Mouse (Mus musculus) hindbrain, embryonic 12.5 days (tissue): ENCODE results near the gene Pdcd4. TPM values are rescaled to one million over a fixed set of nuclear protein-coding genes. Genes with fewer than 3 reads are reported as not detected.
"Not testable (repeated sequence)": the region's sequence is repeated elsewhere in the genome, so short reads cannot be mapped to it uniquely, and the experiment has no call there.

Source experiments
- ATAC-seq: fragments of 200-750 bp; cut with Nextera tagmentation; 2 replicates; pipeline ENCODE4 v1.8.0; 2017; ENCODE audit warnings: moderate TSS enrichment; ENCODE audit not compliant: low FRiP score
- H3K27ac ChIP-seq: fragments of 300-500 bp; sonication (generic); 2 replicates; pipeline ENCODE4 v1.5.1; 2016; ENCODE audit warnings: mild to moderate bottlenecking
- H3K27me3 ChIP-seq: fragments of 300-500 bp; sonication (generic); 2 replicates; pipeline ENCODE4 v1.6.1; 2016; ENCODE audit warnings: mild to moderate bottlenecking
- H3K36me3 ChIP-seq: fragments of 300-500 bp; sonication (generic); 2 replicates; pipeline ENCODE4 v1.6.1; 2016; ENCODE audit warnings: mild to moderate bottlenecking
- H3K4me1 ChIP-seq: fragments of 300-500 bp; sonication (generic); 2 replicates; pipeline ENCODE4 v1.6.1; 2016
- H3K4me2 ChIP-seq: fragments of 300-500 bp; sonication (generic); replicated peaks from 2 replicates; pipeline ENCODE4 v1.6.1; 2016; ENCODE audit warnings: mild to moderate bottlenecking
- H3K4me3 ChIP-seq: fragments of 300-500 bp; sonication (generic); 2 replicates; pipeline ENCODE4 v1.5.1; 2016; ENCODE audit warnings: mild to moderate bottlenecking
- H3K9ac ChIP-seq: fragments of 300-500 bp; sonication (generic); 2 replicates; pipeline ENCODE4 v1.6.1; 2016; ENCODE audit warnings: mild to moderate bottlenecking, moderate library complexity
- H3K9me3 ChIP-seq: fragments of 300-500 bp; sonication (generic); replicated peaks from 2 replicates; pipeline ENCODE4 v1.6.1; 2016; ENCODE audit warnings: mild to moderate bottlenecking
- WGBS: fragments of 180-500 bp; shearing (Covaris S2); methylation state at CpG from one replicate; pipeline ENCODE4 v1.1.7; 2016; 5-methylcytosine and 5-hydroxymethylcytosine counted together
- polyA plus RNA-seq: library from polyadenylated mRNA; unstranded; fragments of >200 nt; fragmentation: Nextera tagmentation; extraction: Ambion mirVana; gene quantifications from 2 replicates; pipeline ENCODE4 v1.2.1, GENCODE M21; 2016

The Pdcd4 gene
- polyA plus RNA-seq, 1 experiment from 2014 or later = 103 TPM

GRCm38 (mm10) chr19:53906033-53906702 lies 14.1 kb downstream of the Pdcd4 start:
- H3K9me3 ChIP-seq = no peaks in the 10 kb centered on the region

DNA sequence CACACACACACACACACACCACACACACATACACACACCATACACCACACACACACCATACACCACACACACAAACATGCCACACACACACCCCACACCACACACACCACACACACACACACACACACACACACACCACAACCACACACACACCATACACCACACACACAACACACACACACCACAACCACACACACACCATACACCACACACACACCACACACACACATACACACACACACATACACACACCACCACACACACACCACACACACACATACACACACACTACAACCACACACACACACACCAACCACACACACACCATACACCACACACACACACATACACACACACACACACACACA lies 14.7 kb downstream of the Pdcd4 start:
- H3K4me2 ChIP-seq, H3K27me3 ChIP-seq, H3K27ac ChIP-seq, H3K9ac ChIP-seq, ATAC-seq, H3K4me3 ChIP-seq, H3K9me3 ChIP-seq: not testable (repeated sequence)
- Histone ChIP-seq H3K4me1 (peaks cover 20% of the 10 kb centered on the region), H3K36me3 (peaks cover 18% of the 10 kb centered on the region)

More at GRCm38 (mm10) chr19:53906033-53906702, 14.1 kb downstream of the Pdcd4 start:
- no peak overlapping the region for H3K4me3 ChIP-seq
- 72% methylated on average over 6 of the region's 6 CpGs for WGBS
- peaks cover 20% of the 10 kb centered on the region for H3K4me1 ChIP-seq
- peaks cover 17% of the 10 kb centered on the region for H3K36me3 ChIP-seq
- no peak for ATAC-seq
- no peak overlapping the region for H3K27ac ChIP-seq
- no peak overlapping the region for H3K4me2 ChIP-seq
- no peaks in the 10 kb centered on the region for H3K27me3 ChIP-seq
- no peak overlapping the region for H3K9ac ChIP-seq

DNA sequence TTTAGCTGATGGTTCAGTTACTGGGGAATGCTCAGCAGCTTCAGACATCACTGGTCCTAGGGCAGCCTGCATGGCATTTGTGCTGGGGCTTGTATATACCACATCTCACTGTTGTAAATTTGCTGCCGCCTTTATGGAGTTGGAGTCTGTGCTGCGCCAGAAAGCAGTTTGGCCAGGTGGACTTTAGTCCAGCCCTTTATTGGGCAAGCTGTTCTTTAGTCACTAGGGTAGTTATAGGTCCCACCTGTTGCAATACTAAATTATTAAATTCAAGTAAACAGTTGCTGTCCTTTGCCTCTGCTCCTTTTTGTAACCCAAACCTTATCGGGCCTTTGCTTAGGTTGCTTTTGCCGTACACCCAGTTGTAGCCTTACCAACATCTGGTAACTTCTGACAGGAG lies 22.9 kb downstream of the Pdcd4 start:
- Histone ChIP-seq H3K4me3 (no peak overlapping the region), H3K4me2 (no peak overlapping the region), H3K9ac (no peak overlapping the region), H3K9me3 (no peaks in the 10 kb centered on the region), H3K27ac (no peak overlapping the region), H3K36me3 (peaks cover 78% of the 10 kb centered on the region), H3K4me1 (no peaks in the 10 kb centered on the region), H3K27me3 (no peaks in the 10 kb centered on the region)
- no peak for ATAC-seq
- WGBS = 96% methylated on average over 4 of the region's 4 CpGs

DNA sequence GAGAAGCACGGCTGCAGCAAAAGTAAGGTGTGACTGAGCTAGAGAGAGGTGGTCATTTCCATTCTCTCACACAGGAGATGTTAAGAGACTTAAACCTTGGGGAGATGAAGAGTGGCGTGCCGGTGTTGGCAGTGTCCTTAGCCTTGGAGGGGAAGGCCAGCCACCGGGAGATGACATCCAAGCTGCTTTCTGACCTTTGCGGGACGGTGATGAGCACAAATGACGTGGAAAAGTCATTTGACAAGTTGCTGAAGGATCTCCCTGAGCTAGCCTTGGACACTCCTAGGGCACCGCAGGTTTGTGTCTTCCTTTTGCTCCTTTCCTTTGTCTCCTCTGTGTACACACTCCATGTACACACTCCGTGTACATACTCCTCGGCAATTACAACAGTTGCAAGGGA lies 27.5 kb downstream of the Pdcd4 start:
- Histone ChIP-seq H3K9me3 (no peaks in the 10 kb centered on the region), H3K36me3 (peaks cover 76% of the 10 kb centered on the region), H3K9ac (no peak overlapping the region), H3K4me2 (no peak overlapping the region), H3K4me3 (no peak overlapping the region), H3K27ac (no peak overlapping the region), H3K4me1 (no peaks in the 10 kb centered on the region), H3K27me3 (no peaks in the 10 kb centered on the region)
- no peak for ATAC-seq
- WGBS = 92% methylated on average over 10 of the region's 10 CpGs

GRCm38 (mm10) chr19:53921996-53922395 lies 30.0 kb downstream of the Pdcd4 start:
- peaks cover 61% of the 10 kb centered on the region for H3K36me3 ChIP-seq
- not testable (repeated sequence) for H3K27ac ChIP-seq, H3K4me1 ChIP-seq, ATAC-seq, H3K4me3 ChIP-seq, H3K9ac ChIP-seq, H3K4me2 ChIP-seq, H3K9me3 ChIP-seq, H3K27me3 ChIP-seq
- WGBS = 94% methylated on average over 3 of the region's 3 CpGs

- Histone ChIP-seq H3K27me3 (no peaks in the 10 kb centered on the region), H3K4me1 (no peaks in the 10 kb centered on the region), H3K36me3 (peaks cover 47% of the 10 kb centered on the region), H3K9me3 (0 out of 2 replicates have a peak, but pooled peaks cover 3% of the 10 kb centered on the region), H3K27ac (no peak overlapping the region), H3K4me3 (no peak overlapping the region), H3K4me2 (no peak overlapping the region), H3K9ac (no peak overlapping the region)
- no peak for ATAC-seq
- WGBS = 92% methylated on average over 2 of the region's 2 CpGs
Observed at GRCm38 (mm10) chr19:53925338-53925751, 33.3 kb downstream of the Pdcd4 start.

DNA sequence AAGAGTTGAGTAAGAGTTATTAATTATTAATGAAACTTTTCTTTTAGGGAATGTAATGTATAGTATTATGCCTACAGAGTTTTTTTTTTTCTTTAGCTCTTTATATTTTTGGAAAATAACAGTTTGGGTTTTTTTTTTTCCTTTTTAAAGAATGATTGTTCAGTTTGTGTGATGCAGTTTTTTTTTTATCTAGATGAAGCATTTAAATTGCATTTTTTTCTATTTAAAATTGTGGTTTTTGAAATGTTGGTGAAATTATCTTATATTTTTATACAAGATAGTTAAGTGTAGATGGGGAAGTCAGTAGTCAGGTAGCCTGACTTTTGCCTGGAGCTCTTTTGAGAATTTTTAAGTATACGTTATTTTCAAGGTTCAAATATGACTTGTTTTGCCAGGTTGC lies 34.7 kb downstream of the Pdcd4 start:
- Histone ChIP-seq H3K4me1 (no peaks in the 10 kb centered on the region), H3K27ac (no peak overlapping the region), H3K27me3 (no peaks in the 10 kb centered on the region), H3K36me3 (peaks cover 47% of the 10 kb centered on the region), H3K4me2 (no peak overlapping the region), H3K4me3 (no peak overlapping the region), H3K9ac (no peak overlapping the region), H3K9me3 (0 out of 2 replicates have a peak, but pooled peaks cover 3% of the 10 kb centered on the region)
- no peak for ATAC-seq
- 98% methylated on average over 1 of the region's 1 CpGs for WGBS

GRCm38 (mm10) chr19:53929218-53929617 lies 37.2 kb downstream of the Pdcd4 start:
- Histone ChIP-seq H3K4me1 (no peaks in the 10 kb centered on the region), H3K4me2 (no peak overlapping the region), H3K27me3 (no peaks in the 10 kb centered on the region), H3K9me3 (0 out of 2 replicates have a peak, but pooled peaks cover 3% of the 10 kb centered on the region), H3K4me3 (no peak overlapping the region), H3K9ac (no peak overlapping the region), H3K27ac (no peak overlapping the region), H3K36me3 (peaks cover 46% of the 10 kb centered on the region)
- ATAC-seq = no peak
- WGBS = 89% methylated on average over 3 of the region's 3 CpGs

GRCm38 (mm10) chr19:53933050-53933449 lies 41.0 kb downstream of the Pdcd4 start:
- Histone ChIP-seq H3K4me3 (no peak overlapping the region), H3K27ac (no peak overlapping the region), H3K36me3 (peaks cover 35% of the 10 kb centered on the region), H3K9ac (no peak overlapping the region), H3K4me1 (no peaks in the 10 kb centered on the region), H3K4me2 (no peak overlapping the region), H3K27me3 (no peaks in the 10 kb centered on the region), H3K9me3 (no peaks in the 10 kb centered on the region)
- no peak for ATAC-seq

DNA sequence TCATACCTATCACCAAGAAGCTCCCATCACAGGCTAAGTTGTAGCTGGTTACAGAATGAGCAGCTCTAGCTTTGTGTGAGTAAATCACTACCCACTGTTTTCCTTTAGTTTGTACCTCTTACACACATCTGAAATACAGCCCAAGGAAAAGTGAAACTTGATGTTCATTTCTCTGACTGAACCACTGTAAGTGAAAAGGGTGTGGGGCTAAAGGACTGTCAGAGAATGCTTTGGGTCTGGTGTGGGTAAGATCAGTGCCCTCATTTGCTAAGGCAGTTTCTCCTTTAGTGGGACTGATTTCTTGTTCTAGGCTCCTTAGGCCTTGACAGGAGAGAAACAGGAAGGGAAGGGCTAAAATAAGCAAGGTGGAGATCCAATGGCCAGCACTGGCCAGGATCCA lies 42.0 kb downstream of the Pdcd4 start:
- H3K36me3 ChIP-seq = peaks cover 35% of the 10 kb centered on the region

DNA sequence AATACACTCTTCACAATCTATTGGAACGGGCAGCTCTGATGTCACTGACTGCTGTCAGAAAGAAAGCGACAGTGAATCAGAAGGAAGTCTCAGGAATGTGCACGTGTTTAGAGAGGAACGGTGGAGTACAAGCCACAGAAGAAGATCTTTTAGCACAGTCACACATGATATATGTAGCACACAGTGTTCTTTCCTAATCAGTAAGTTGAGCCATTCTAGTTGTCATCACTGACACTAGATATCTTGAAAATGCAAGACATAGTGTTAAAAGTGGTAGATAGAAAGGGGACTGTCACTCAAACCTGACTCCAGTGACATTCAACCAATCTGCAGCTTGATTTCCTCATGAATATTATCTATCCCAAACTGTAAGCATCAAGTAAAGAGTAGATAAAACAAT lies 47.4 kb downstream of the Pdcd4 start:
- 94% methylated on average over 4 of the region's 4 CpGs for WGBS
- H3K9me3 ChIP-seq = no peaks in the 10 kb centered on the region
- peaks cover 12% of the 10 kb centered on the region for H3K36me3 ChIP-seq
- ATAC-seq = no peak
- no peak overlapping the region for H3K9ac ChIP-seq
- no peak overlapping the region for H3K4me2 ChIP-seq
- H3K27me3 ChIP-seq = no peaks in the 10 kb centered on the region
- H3K4me1 ChIP-seq = peaks cover 6% of the 10 kb centered on the region
- no peak overlapping the region for H3K27ac ChIP-seq
- H3K4me3 ChIP-seq = no peak overlapping the region

More for the DNA sequence above, 42.0 kb downstream of the Pdcd4 start:
- ATAC-seq = no peak
- Histone ChIP-seq H3K4me3 (no peak overlapping the region), H3K27me3 (no peaks in the 10 kb centered on the region), H3K9ac (no peak overlapping the region), H3K4me2 (no peak overlapping the region), H3K27ac (no peak overlapping the region), H3K4me1 (no peaks in the 10 kb centered on the region), H3K9me3 (no peaks in the 10 kb centered on the region)

- H3K4me3 ChIP-seq = no peak overlapping the region
- H3K9me3 ChIP-seq = no peaks in the 10 kb centered on the region
- no peak overlapping the region for H3K9ac ChIP-seq
- 91% methylated on average over 4 of the region's 4 CpGs for WGBS
- H3K36me3 ChIP-seq = peaks cover 12% of the 10 kb centered on the region
- ATAC-seq = no peak
- H3K4me1 ChIP-seq = peaks cover 9% of the 10 kb centered on the region
- H3K4me2 ChIP-seq = no peak overlapping the region
- H3K27ac ChIP-seq = no peak overlapping the region
- H3K27me3 ChIP-seq = no peaks in the 10 kb centered on the region
Observed at GRCm38 (mm10) chr19:53941139-53941538, 49.1 kb downstream of the Pdcd4 start.

DNA sequence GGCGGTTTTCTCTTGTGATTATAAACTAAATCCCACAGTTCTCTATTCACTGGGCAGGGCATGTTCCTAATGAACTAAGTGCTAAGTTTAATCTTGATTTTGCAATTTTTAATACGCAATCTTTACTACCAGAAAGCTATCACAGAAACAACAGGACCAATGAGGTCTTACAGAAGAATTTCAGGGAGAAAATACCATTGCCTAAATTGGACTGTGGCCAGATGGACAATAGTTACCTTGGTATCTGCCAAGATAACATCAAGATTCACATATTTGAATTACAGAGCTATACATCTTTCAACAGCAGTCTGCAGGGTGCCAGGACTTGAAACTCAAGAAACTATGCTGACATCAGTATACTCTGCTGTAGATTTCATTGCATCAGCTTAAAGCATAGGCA lies 50.3 kb downstream of the Pdcd4 start:
- no peak overlapping the region for H3K9ac ChIP-seq
- no peak for ATAC-seq
- no peaks in the 10 kb centered on the region for H3K27me3 ChIP-seq
- H3K9me3 ChIP-seq = no peaks in the 10 kb centered on the region
- H3K4me1 ChIP-seq = peaks cover 12% of the 10 kb centered on the region
- peak overlapping the region; percentile 53; the same call in 1 of the 2 replicates for H3K4me2 ChIP-seq
- no peak overlapping the region for H3K27ac ChIP-seq
- peaks cover 12% of the 10 kb centered on the region for H3K36me3 ChIP-seq
- WGBS = 92% methylated on average over 2 of the region's 2 CpGs
- H3K4me3 ChIP-seq = no peak overlapping the region
